Mouse (Mus musculus) forebrain, postnatal 0 days (tissue): ENCODE measurements around the gene Rap1gap2. TPM values are rescaled to one million over a fixed set of nuclear protein-coding genes. Genes with fewer than 3 reads are reported as not detected.

ENCODE experiments used
- ATAC-seq: fragments of 200-750 bp; cut with Nextera tagmentation; 2 replicates; pipeline ENCODE4 v1.8.0; 2017; ENCODE audit warnings: mild to moderate bottlenecking, moderate library complexity
- DNase-seq: peaks from one replicate; pipeline ENCODE4 v3.0.0-alpha.2; 2015
- H3K27ac ChIP-seq: fragments of 300-500 bp; sonication (generic); 2 replicates; pipeline ENCODE4 v1.5.1; 2014; ENCODE audit warnings: low read depth, mild to moderate bottlenecking, antibody characterized with exemption, low read length, moderate library complexity, mixed read lengths
- H3K27me3 ChIP-seq: fragments of 300-500 bp; sonication (generic); 2 replicates; pipeline ENCODE4 v1.6.1; 2014; ENCODE audit warnings: mild to moderate bottlenecking, low read length, mixed read lengths; ENCODE audit not compliant: insufficient read depth
- H3K36me3 ChIP-seq: fragments of 300-500 bp; sonication (generic); 2 replicates; pipeline ENCODE4 v1.6.1; 2014; ENCODE audit warnings: mild to moderate bottlenecking, moderate library complexity; ENCODE audit not compliant: insufficient read depth
- H3K4me1 ChIP-seq: fragments of 300-500 bp; sonication (generic); 2 replicates; pipeline ENCODE4 v1.6.1; 2014; ENCODE audit warnings: antibody characterized with exemption; ENCODE audit not compliant: insufficient read depth
- H3K4me2 ChIP-seq: fragments of 300-500 bp; sonication (generic); 2 replicates; pipeline ENCODE4 v1.6.1; 2014; ENCODE audit warnings: low read depth, mild to moderate bottlenecking, moderate library complexity
- H3K4me3 ChIP-seq: fragments of 300-500 bp; sonication (generic); 2 replicates; pipeline ENCODE4 v1.5.1; 2014; ENCODE audit warnings: low read depth, low read length, mixed read lengths
- H3K9ac ChIP-seq: fragments of 300-500 bp; sonication (generic); 2 replicates; pipeline ENCODE4 v1.6.1; 2014; ENCODE audit warnings: mild to moderate bottlenecking
- H3K9me3 ChIP-seq: fragments of 300-500 bp; sonication (generic); 2 replicates; pipeline ENCODE4 v1.6.1; 2016; ENCODE audit warnings: low read length
- CTCF ChIP-seq: sonication (generic); IDR thresholded peaks from 2 replicates; pipeline ENCODE4 v1.5.1; 2016; ENCODE audit warnings: antibody characterized with exemption, control low read depth, low read depth
- WGBS: fragments of 180-500 bp; shearing (Covaris S2); extraction: QIAGEN DNeasy Blood & Tissue Kit; methylation state at CpG from one replicate; pipeline ENCODE4 v1.1.7; 2014; 5-methylcytosine and 5-hydroxymethylcytosine counted together
- polyA plus RNA-seq: library from polyadenylated mRNA; unstranded; fragments of >200 nt; fragmentation: Nextera tagmentation; extraction: Ambion mirVana; gene quantifications from 2 replicates; pipeline ENCODE4 v1.2.1, GENCODE M21; 2015
- total RNA-seq: library from RNA; depleted of rRNA; stranded (reverse); fragments of >200 nt; gene quantifications from 2 replicates; pipeline ENCODE4 v1.2.3, GENCODE M21; 2014

Gene Rap1gap2
- total and polyA plus RNA-seq, 2 experiments from 2014 or later = 12.2 to 43.7 TPM

DNA sequence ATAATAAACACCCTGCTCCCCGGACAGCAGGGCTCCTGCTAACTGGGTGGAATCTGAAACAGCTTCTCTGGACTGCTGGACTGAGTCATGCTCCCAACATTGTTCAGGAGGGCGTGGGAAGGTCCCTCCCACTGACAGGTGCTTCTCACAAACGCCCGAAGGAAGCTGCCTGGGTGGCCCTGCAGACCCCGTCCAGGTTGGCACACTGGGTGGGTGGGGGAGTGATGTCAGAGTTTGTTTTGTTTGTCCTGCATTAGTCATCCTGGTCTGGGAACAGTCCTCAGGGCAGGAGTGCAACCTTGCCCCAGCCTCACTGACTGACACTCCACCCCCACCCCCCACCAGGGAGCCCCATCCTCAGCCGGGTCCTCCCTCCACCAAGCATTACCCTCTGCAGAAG lies 171.5 kb downstream of the Rap1gap2 start:
- Histone ChIP-seq H3K27ac (no peak overlapping the region), H3K36me3 (no peaks in the 10 kb centered on the region), H3K4me2 (no peak overlapping the region), H3K27me3 (no peaks in the 10 kb centered on the region), H3K4me3 (no peak overlapping the region), H3K9ac (no peak overlapping the region), H3K9me3 (no peaks in the 10 kb centered on the region), H3K4me1 (no peaks in the 10 kb centered on the region)
- DNase-seq = no peak
- TF ChIP-seq CTCF = no peak
- WGBS = 63% methylated on average over 6 of the region's 6 CpGs
- no peak for ATAC-seq

DNA sequence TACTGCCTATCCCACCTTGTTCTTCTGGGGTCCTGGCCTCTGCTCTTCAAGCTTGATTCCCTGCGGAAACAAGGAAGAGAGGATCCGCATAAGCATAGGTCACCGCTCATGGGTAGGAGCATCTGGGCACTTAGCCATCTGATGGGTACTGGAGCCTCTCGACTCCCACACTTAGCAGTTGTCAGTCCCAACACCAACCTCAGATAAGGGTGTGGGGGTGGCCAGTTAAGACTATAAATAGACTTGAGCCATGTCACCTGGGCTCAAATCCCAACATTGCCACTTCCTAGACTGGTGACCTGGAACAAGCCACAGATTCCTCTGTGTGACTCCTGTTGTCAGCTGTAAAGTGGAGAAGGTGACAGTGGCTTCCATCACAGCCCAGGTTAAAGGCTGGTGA lies 172.5 kb downstream of the Rap1gap2 start:
- no peaks in the 10 kb centered on the region for H3K9me3 ChIP-seq
- no peak for DNase-seq
- no peak for TF ChIP-seq CTCF
- no peak overlapping the region for H3K27ac ChIP-seq
- no peaks in the 10 kb centered on the region for H3K4me1 ChIP-seq
- H3K27me3 ChIP-seq = no peaks in the 10 kb centered on the region
- H3K36me3 ChIP-seq = no peaks in the 10 kb centered on the region
- WGBS = 95% methylated on average over 4 of the region's 4 CpGs
- H3K9ac ChIP-seq = no peak overlapping the region
- no peak overlapping the region for H3K4me3 ChIP-seq
- no peak overlapping the region for H3K4me2 ChIP-seq
- ATAC-seq = no peak

DNA sequence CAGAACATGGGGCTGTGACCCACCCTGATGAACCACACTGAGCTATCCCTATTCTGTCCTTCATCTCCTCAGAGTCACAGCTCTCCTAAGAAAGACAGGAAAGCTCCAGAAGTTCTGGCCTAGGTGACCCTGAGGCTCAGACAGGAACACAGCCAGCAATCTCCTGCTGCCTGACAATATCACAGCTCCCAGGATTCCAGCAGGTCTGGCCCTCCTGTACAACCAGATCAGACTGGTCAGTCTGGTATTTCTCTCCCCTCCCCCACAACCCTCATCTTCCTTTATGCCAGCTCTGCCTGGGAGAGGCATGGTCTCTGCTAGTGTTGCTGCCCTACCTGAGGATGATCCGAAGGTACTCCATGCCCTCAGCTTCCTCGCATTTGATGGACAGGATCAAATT lies 175.3 kb downstream of the Rap1gap2 start:
- H3K36me3 ChIP-seq = no peaks in the 10 kb centered on the region
- H3K27ac ChIP-seq = no peak overlapping the region
- H3K4me3 ChIP-seq = no peak overlapping the region
- H3K4me2 ChIP-seq = no peak overlapping the region
- ATAC-seq (no peak), DNase-seq (no peak)
- no peaks in the 10 kb centered on the region for H3K9me3 ChIP-seq
- WGBS = 94% methylated on average over 2 of the region's 2 CpGs
- TF ChIP-seq CTCF = no peak
- H3K9ac ChIP-seq = no peak overlapping the region
- no peaks in the 10 kb centered on the region for H3K27me3 ChIP-seq
- no peaks in the 10 kb centered on the region for H3K4me1 ChIP-seq

DNA sequence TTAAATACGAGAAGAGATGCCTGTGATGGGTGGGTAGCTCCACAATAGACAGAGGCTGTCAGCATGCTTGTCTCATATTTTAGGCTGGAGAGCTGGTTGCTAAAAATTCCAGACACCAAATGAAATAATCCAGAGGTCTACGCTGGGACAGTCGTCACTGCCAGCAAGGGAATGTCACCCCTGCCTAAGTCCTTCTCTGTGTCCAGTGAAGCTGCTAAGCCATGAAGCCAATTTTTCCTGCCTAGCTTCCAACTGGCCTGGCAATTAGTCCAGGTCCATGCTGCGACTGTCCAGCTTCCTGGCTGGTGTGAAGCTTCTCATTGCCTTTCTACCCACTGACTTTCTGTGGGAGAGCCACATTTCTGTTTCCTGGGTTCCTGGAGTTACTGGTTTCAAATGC lies 177.7 kb downstream of the Rap1gap2 start:
- no peak for TF ChIP-seq CTCF
- Histone ChIP-seq H3K27me3 (no peaks in the 10 kb centered on the region), H3K27ac (no peak overlapping the region), H3K4me3 (no peak overlapping the region), H3K36me3 (no peaks in the 10 kb centered on the region), H3K9ac (no peak overlapping the region), H3K4me2 (no peak overlapping the region), H3K9me3 (no peaks in the 10 kb centered on the region), H3K4me1 (no peaks in the 10 kb centered on the region)
- ATAC-seq (no peak), DNase-seq (no peak)
- 85% methylated on average over 4 of the region's 4 CpGs for WGBS

DNA sequence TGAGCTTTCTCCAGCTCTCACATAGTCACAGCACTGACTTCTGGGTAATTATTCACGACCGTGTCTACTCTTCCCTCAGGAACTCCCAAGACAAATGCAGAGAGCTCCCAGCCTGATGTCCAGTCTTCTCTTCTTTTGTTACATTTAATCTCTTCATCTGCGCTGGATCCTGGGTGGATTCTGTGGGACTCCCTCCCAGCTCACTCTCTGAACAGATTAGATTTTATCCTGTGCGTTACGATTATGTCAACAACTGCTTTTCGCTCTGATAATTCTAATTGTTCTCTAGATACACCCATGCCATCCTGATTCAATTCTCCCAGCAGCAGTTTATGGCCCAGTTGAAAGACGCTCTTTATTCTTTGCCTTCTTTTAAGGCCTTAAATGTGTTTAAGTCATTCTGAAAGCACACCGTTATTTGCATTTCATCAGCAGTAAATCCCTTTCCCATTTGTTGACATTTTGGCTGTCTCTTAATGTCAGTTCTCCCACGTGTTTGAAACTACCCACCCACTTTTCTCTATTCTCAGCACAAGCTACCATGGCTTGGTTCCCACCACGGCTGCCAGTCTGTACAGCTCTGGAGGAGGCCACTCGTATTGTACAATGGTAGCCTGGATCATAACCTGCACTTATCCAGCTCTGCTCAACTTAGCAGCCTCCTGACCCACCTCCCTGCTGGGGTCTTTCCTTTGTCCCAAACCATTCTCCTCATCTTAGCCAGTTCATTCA lies 180.8 kb downstream of the Rap1gap2 start:
- Histone ChIP-seq H3K4me2 (no peak overlapping the region), H3K4me1 (no peaks in the 10 kb centered on the region), H3K4me3 (no peak overlapping the region), H3K9ac (no peak overlapping the region), H3K36me3 (no peaks in the 10 kb centered on the region), H3K27ac (no peak overlapping the region), H3K27me3 (no peaks in the 10 kb centered on the region), H3K9me3 (no peaks in the 10 kb centered on the region)
- no peak for TF ChIP-seq CTCF
- DNase-seq = no peak
- no peak for ATAC-seq
- 29% methylated on average over 11 of the region's 11 CpGs for WGBS

DNA sequence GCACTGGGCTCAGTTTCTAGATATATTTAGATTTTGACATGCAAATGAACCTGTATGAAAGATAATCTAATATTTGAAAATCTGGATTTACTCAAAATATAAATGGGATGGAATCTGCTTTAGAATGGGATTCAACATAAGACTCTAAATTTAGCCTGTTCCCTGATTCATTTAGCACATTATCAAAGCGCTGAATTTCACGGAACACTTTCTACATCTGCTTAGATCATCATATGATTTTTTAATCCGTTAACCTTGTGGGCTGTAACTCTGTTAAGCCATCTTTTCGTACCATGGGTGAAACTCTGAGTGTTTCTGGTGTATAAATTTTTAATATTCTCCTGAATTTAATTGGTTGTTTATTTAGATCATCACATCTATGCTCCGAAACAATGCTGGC lies 184.4 kb downstream of the Rap1gap2 start:
- Histone ChIP-seq H3K9ac (no peak overlapping the region), H3K27me3 (no peaks in the 10 kb centered on the region), H3K4me2 (no peak overlapping the region), H3K4me3 (no peak overlapping the region), H3K4me1 (no peaks in the 10 kb centered on the region), H3K9me3 (no peaks in the 10 kb centered on the region), H3K27ac (no peak overlapping the region), H3K36me3 (no peaks in the 10 kb centered on the region)
- TF ChIP-seq CTCF = no peak
- ATAC-seq (no peak), DNase-seq (no peak)
- 70% methylated on average over 5 of the region's 5 CpGs for WGBS

DNA sequence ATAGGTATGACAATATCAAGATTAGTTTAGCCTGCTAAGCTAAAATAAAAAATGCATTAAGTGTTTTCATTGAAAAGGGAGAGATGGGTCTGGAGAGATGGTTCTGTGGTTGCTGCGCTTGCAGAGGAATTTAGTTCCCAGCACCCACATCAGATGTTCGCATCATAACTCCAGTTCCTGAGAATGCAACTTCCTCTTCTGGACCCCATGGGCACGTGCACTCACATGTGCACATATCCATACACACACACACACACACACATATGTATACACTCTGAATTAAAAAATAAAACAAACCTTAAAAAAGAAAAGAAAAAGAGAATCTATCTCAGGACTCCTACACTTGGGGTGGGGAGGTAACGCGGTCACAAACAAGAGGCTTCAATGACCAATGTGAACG lies 188.7 kb downstream of the Rap1gap2 start:
- no peaks in the 10 kb centered on the region for H3K27me3 ChIP-seq
- no peaks in the 10 kb centered on the region for H3K36me3 ChIP-seq
- no peak for TF ChIP-seq CTCF
- H3K9me3 ChIP-seq = no peaks in the 10 kb centered on the region
- no peak overlapping the region for H3K4me3 ChIP-seq
- no peak overlapping the region for H3K9ac ChIP-seq
- no peak for ATAC-seq
- DNase-seq = no peak
- no peak overlapping the region for H3K27ac ChIP-seq
- WGBS = 98% methylated on average over 6 of the region's 6 CpGs
- H3K4me2 ChIP-seq = no peak overlapping the region
- no peaks in the 10 kb centered on the region for H3K4me1 ChIP-seq
